In the genomic region with DNA sequence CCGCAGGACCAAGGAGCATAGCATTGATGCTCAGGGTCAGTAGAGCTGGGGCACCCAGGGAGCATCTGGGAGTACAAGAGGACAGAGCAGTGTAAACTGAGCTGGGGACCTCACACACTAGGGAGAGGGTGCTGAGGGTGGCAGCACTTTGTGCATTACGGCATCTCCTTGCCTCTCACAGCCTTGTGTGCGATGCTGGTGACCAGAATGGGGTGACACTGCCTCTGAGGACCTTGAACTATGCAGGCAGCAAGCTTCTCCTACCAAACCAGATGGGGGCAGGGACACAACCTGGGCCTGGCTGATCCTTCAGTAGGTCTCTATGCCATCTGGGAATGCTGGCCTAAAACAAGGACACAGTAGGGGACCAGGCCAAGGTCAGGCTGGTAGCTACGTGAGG, we compare ENCODE assay signal across 27 mouse cellular contexts. TPM values are rescaled to one million over a fixed set of nuclear protein-coding genes. Genes with fewer than 3 reads are reported as not detected.
DNase-seq lines count a peak whose midpoint lies in the region; TF ChIP-seq lines count a peak whose summit lies in the region.
"Had no signal": no experiment of that assay in that cellular context is flagged by ENCODE, and none has a peak within 500 bp of the region (broad histone marks: within the 10 kb centered on the region; RNA-seq: fewer than 3 reads in every experiment).

No protein-coding gene starts in this region.

- no peak overlapping the region for H3K4me3 ChIP-seq in left cerebral cortex, adult 2 months
- no peak overlapping the region for H3K4me3 ChIP-seq in thymus, adult 2 months (ENCODE audit: control insufficient read depth, insufficient read depth, low read length)
- H3K4me3 ChIP-seq: erythroblast, embryonic 14.5 days; forebrain, embryonic 12.5 days; heart, embryonic 15.5 days; hindbrain, embryonic 13.5 days; layer of hippocampus, adult 2 months; limb, embryonic 12.5 days; liver, embryonic 13.5 days; myocyte; neural tube, embryonic 12.5 days had no signal

- peaks cover 37% of the 10 kb centered on the region for H3K36me3 ChIP-seq in thymus, adult 2 months (ENCODE audit: control insufficient read depth, insufficient read depth, low read length)

- TF ChIP-seq POLR2A in thymus, adult 2 months (IDR thresholded peaks at IDR 0.05; ENCODE audit: control insufficient read depth, extremely low read depth, insufficient read depth, low read length, poor library complexity) = no peak

- DNase-seq in heart, adult 11 months = peak; percentile 79
- DNase-seq in heart, postnatal 25 days (ENCODE audit: low spot score) = no peak
- DNase-seq in left cerebral cortex, adult 2 months (ENCODE audit: extremely low spot score in 1 of 2, low spot score in 2 of 2) = peak; percentile 6 to 7
- DNase-seq in left cerebral cortex, postnatal 25 days (ENCODE audit: low spot score in 2 of 2) = no peak
- peak; percentile 8 for DNase-seq in urinary bladder, postnatal 10 days (ENCODE audit: low spot score)
- no peak for DNase-seq in urinary bladder, postnatal 14 days (ENCODE audit: low spot score)
- peak; percentile 1 for DNase-seq in right cerebral cortex, postnatal 4 days
- no peak for DNase-seq in thymus, adult 2 months
- DNase-seq: adrenal gland, postnatal 25 days; cerebellum, postnatal 14 days; gastrocnemius, postnatal 10 days; heart, postnatal 4 days; kidney, postnatal 25 days; layer of hippocampus, postnatal 36 days; liver, embryonic 13.5 days; lung, embryonic 14.5 days; lung, postnatal 14 days; spleen, adult 18-20 months had no signal

- H3K27ac ChIP-seq in left cerebral cortex, adult 2 months = no peak overlapping the region
- H3K27ac ChIP-seq in thymus, adult 2 months (ENCODE audit: control insufficient read depth, insufficient read depth, low read length) = no peak overlapping the region
- H3K27ac ChIP-seq: forebrain, embryonic 12.5 days; heart, embryonic 15.5 days; hindbrain, embryonic 13.5 days; layer of hippocampus, adult 2 months; limb, embryonic 12.5 days; liver, embryonic 13.5 days; neural tube, embryonic 12.5 days had no signal

- H3K27me3 ChIP-seq in thymus, adult 2 months (ENCODE audit: control insufficient read depth, insufficient read depth, low read length) = no peaks in the 10 kb centered on the region
- H3K27me3 ChIP-seq: CH12.LX; forebrain, embryonic 12.5 days; heart, embryonic 15.5 days; hindbrain, embryonic 13.5 days; limb, embryonic 12.5 days; liver, embryonic 13.5 days; neural tube, embryonic 12.5 days had no signal

- TF ChIP-seq CTCF in left cerebral cortex, adult 2 months (IDR thresholded peaks at IDR 0.05) = no peak
- no peak for TF ChIP-seq CTCF in thymus, adult 2 months (IDR thresholded peaks at IDR 0.05; ENCODE audit: borderline replicate concordance, control insufficient read depth, extremely low read depth, insufficient read depth, low read length, poor library complexity)

- intact Hi-C loops in heart, postnatal 25 days (cut with DNase I) = no loop called here
- intact Hi-C loops in left cerebral cortex, adult 2 months (cut with DNase I) = no loop called here
- intact Hi-C loops in left cerebral cortex, postnatal 25 days (cut with DNase I) = no loop called here

- WGBS in thymus, adult 2 months = 98% methylated on average over 4 of the region's 4 CpGs

- no peaks in the 10 kb centered on the region for H3K4me1 ChIP-seq in thymus, adult 2 months (replicated peaks; ENCODE audit: control insufficient read depth, insufficient read depth, low read length)
- H3K4me1 ChIP-seq: forebrain, embryonic 12.5 days; heart, embryonic 15.5 days; hindbrain, embryonic 13.5 days; limb, embryonic 12.5 days; liver, embryonic 13.5 days; neural tube, embryonic 12.5 days had no signal

RNA-seq across cellular contexts. Expression of gene Mrpl21, which starts 16.0 kb away (rescaled TPM):
- total RNA-seq in heart, postnatal 25 days (2021) = 10 to 100 TPM; 93.9 to 96.1 TPM
- 10 to 100 TPM; 51.3 to 52.0 TPM for total RNA-seq in left cerebral cortex, adult 2 months (2021)
- total RNA-seq in left cerebral cortex, postnatal 25 days (2021) = 10 to 100 TPM; 49.9 to 55.9 TPM
- 57.8 and 58.7 TPM in 2 replicates for polyA plus RNA-seq in thymus, adult 2 months (2012; rRNA removed)

RNA-seq across cellular contexts. Expression of gene Ighmbp2, which starts 16.1 kb away (rescaled TPM):
- total RNA-seq in heart, postnatal 25 days (2021) = 1 to 10 TPM; 2.4 to 2.8 TPM
- 10 to 100 TPM in 1 of 2 experiments, 1 to 10 TPM in 1; 9.4 to 11.0 TPM for total RNA-seq in left cerebral cortex, adult 2 months (2021)
- 10 to 100 TPM in 1 of 2 experiments, 1 to 10 TPM in 1; 9.3 to 10.4 TPM for total RNA-seq in left cerebral cortex, postnatal 25 days (2021)
- 16.9 and 17.8 TPM in 2 replicates for polyA plus RNA-seq in thymus, adult 2 months (2012; rRNA removed)

RNA-seq across cellular contexts. Expression of gene Cpt1a, which starts 55.5 kb away (rescaled TPM):
- total RNA-seq in heart, postnatal 25 days (2021) = 10 to 100 TPM; 60.2 to 60.5 TPM
- 10 to 100 TPM; 20.6 to 27.8 TPM for total RNA-seq in left cerebral cortex, adult 2 months (2021)
- 10 to 100 TPM; 24.0 to 30.0 TPM for total RNA-seq in left cerebral cortex, postnatal 25 days (2021)
- 69.6 and 75.7 TPM in 2 replicates for polyA plus RNA-seq in thymus, adult 2 months (2012; rRNA removed)

Comparison
In these comparisons a context has a peak if more than half of its experiments do, and no peak if none do; other contexts are left out.
1. DNase-seq: peak in heart, adult 11 months (single experiment), left cerebral cortex, adult 2 months (2 of 2), urinary bladder, postnatal 10 days (single experiment) and right cerebral cortex, postnatal 4 days (single experiment); none in heart, postnatal 25 days (single experiment), left cerebral cortex, postnatal 25 days (0 of 2), urinary bladder, postnatal 14 days (single experiment) and thymus, adult 2 months (single experiment).